In genomic region chrX:102339396-102340155, GRCm38 (mm10) we compare ENCODE assay signal across 17 mouse cellular contexts.
DNase-seq lines count a peak whose midpoint lies in the region; ATAC-seq lines count a peak whose summit lies in the region.
"Had no signal": no experiment of that assay in that cellular context is flagged by ENCODE, and none has a peak within 500 bp of the region (broad histone marks: within the 10 kb centered on the region; RNA-seq: fewer than 3 reads in every experiment).

No protein-coding gene starts in this region.

- H3K27ac ChIP-seq in heart, embryonic 10.5 days, result no peak overlapping the region
- no peak overlapping the region for H3K27ac ChIP-seq in kidney, embryonic 16.5 days (ENCODE audit: low read length)
- no peak overlapping the region for H3K27ac ChIP-seq in kidney, embryonic 14.5 days (ENCODE audit: low read depth, low read length)
- H3K27ac ChIP-seq: hindbrain, embryonic 13.5 days; limb, embryonic 10.5 days; liver, embryonic 15.5 days; midbrain, embryonic 13.5 days; neural tube, embryonic 12.5 days had no signal

- no peak overlapping the region for H3K9ac ChIP-seq in kidney, embryonic 16.5 days (replicated peaks; ENCODE audit: low read length)
- no peak overlapping the region for H3K9ac ChIP-seq in kidney, embryonic 14.5 days (ENCODE audit: low read depth, low read length)
- H3K9ac ChIP-seq: hindbrain, embryonic 13.5 days; liver, embryonic 15.5 days; midbrain, embryonic 13.5 days; neural tube, embryonic 12.5 days had no signal

- H3K27me3 ChIP-seq in heart, embryonic 10.5 days (ENCODE audit: insufficient read depth, poor library complexity, severe bottlenecking), result peaks cover 16% of the 10 kb centered on the region; the same call in 1 of the 2 replicates
- H3K27me3 ChIP-seq in kidney, embryonic 16.5 days (ENCODE audit: insufficient read depth, low read length), result peaks cover 19% of the 10 kb centered on the region; the same call in 1 of the 2 replicates
- no peaks in the 10 kb centered on the region; the same call in 1 of the 2 replicates for H3K27me3 ChIP-seq in kidney, embryonic 14.5 days (ENCODE audit: control insufficient read depth, insufficient read depth, low read length)
- H3K27me3 ChIP-seq: neural tube, embryonic 12.5 days had no signal

- peak; percentile 90 for DNase-seq in heart, adult 11 months
- no peak for DNase-seq in heart, embryonic 10.5 days (ENCODE audit: low spot score)
- DNase-seq in adrenal gland, postnatal 14 days, result peak; percentile 27
- peak; percentile 24 for DNase-seq in heart, postnatal 4 days
- no peak for DNase-seq in left cerebral cortex, adult 8-10 months (ENCODE audit: low spot score in 2 of 2)
- DNase-seq: cerebellum, adult 11-12 months; right cerebral cortex, postnatal 4 days; thymus, adult 2 months had no signal

- H3K9me3 ChIP-seq in heart, embryonic 10.5 days, result no peaks in the 10 kb centered on the region
- no peaks in the 10 kb centered on the region for H3K9me3 ChIP-seq in kidney, embryonic 16.5 days (ENCODE audit: low read length)
- H3K9me3 ChIP-seq in kidney, embryonic 14.5 days (ENCODE audit: control insufficient read depth, low read length), result no peaks in the 10 kb centered on the region
- H3K9me3 ChIP-seq: hindbrain, embryonic 13.5 days; limb, embryonic 10.5 days; liver, embryonic 15.5 days; midbrain, embryonic 13.5 days; neural tube, embryonic 12.5 days had no signal

- 66% methylated on average over 8 of the region's 8 CpGs for WGBS in heart, embryonic 10.5 days
- WGBS in kidney, embryonic 16.5 days, result 54% methylated on average over 8 of the region's 8 CpGs
- 51% methylated on average over 8 of the region's 8 CpGs for WGBS in kidney, embryonic 14.5 days

- ATAC-seq in kidney, embryonic 16.5 days (ENCODE audit: low FRiP score, low TSS enrichment), result 0 out of 2 replicates have a peak, but pooled peaks have one; percentile 31
- ATAC-seq in kidney, embryonic 14.5 days (ENCODE audit: low FRiP score, low TSS enrichment), result no peak
- ATAC-seq: midbrain, embryonic 13.5 days; Patski had no signal

- no peak overlapping the region for H3K4me2 ChIP-seq in kidney, embryonic 16.5 days (replicated peaks; ENCODE audit: low read depth, low read length)
- no peak overlapping the region for H3K4me2 ChIP-seq in kidney, embryonic 14.5 days (replicated peaks; ENCODE audit: low read depth, low read length)
- H3K4me2 ChIP-seq: hindbrain, embryonic 13.5 days; liver, embryonic 15.5 days; midbrain, embryonic 13.5 days; neural tube, embryonic 12.5 days had no signal

- H3K4me3 ChIP-seq in heart, embryonic 10.5 days, result no peak overlapping the region
- no peak overlapping the region for H3K4me3 ChIP-seq in kidney, embryonic 16.5 days (ENCODE audit: low read length)
- H3K4me3 ChIP-seq in kidney, embryonic 14.5 days (ENCODE audit: low read length), result no peak overlapping the region
- H3K4me3 ChIP-seq: erythroblast, embryonic 14.5 days; hindbrain, embryonic 13.5 days; limb, embryonic 10.5 days; liver, embryonic 15.5 days; midbrain, embryonic 13.5 days; neural tube, embryonic 12.5 days had no signal

- no peaks in the 10 kb centered on the region for H3K4me1 ChIP-seq in heart, embryonic 10.5 days
- peaks cover 4% of the 10 kb centered on the region; the same call in 1 of the 2 replicates for H3K4me1 ChIP-seq in kidney, embryonic 16.5 days (ENCODE audit: insufficient read depth, low read length)
- no peaks in the 10 kb centered on the region for H3K4me1 ChIP-seq in kidney, embryonic 14.5 days (ENCODE audit: control insufficient read depth, insufficient read depth, low read length)
- H3K4me1 ChIP-seq: hindbrain, embryonic 13.5 days; liver, embryonic 15.5 days; midbrain, embryonic 13.5 days; neural tube, embryonic 12.5 days had no signal

- H3K36me3 ChIP-seq in heart, embryonic 10.5 days, result no peaks in the 10 kb centered on the region
- H3K36me3 ChIP-seq in kidney, embryonic 16.5 days (ENCODE audit: insufficient read depth, low read length), result no peaks in the 10 kb centered on the region
- no peaks in the 10 kb centered on the region for H3K36me3 ChIP-seq in kidney, embryonic 14.5 days (ENCODE audit: control insufficient read depth, insufficient read depth, low read length)
- H3K36me3 ChIP-seq: hindbrain, embryonic 13.5 days; limb, embryonic 10.5 days; liver, embryonic 15.5 days; midbrain, embryonic 13.5 days; neural tube, embryonic 12.5 days had no signal

Comparison
In these comparisons a context has a peak if more than half of its experiments do, and no peak if none do; other contexts are left out.
1. DNase-seq: peak in heart, adult 11 months (single experiment), adrenal gland, postnatal 14 days (single experiment) and heart, postnatal 4 days (single experiment); none in heart, embryonic 10.5 days (single experiment) and left cerebral cortex, adult 8-10 months (0 of 2).